8 mouse cellular contexts compared by ENCODE assay signal in genomic region chr12:112130161-112130860, GRCm38 (mm10). TPM values are rescaled to one million over a fixed set of nuclear protein-coding genes. Genes with fewer than 3 reads are reported as not detected.
DNase-seq lines count a peak whose midpoint lies in the region; ATAC-seq and TF ChIP-seq lines count a peak whose summit lies in the region.

No protein-coding gene starts in this region.

- no peaks in the 10 kb centered on the region for H3K9me3 ChIP-seq in liver, embryonic 13.5 days (replicated peaks)

- DNase-seq in adrenal gland, postnatal 14 days: peak; percentile 85
- peak; percentile 66 for DNase-seq in gastrocnemius, adult 2 months
- no peak for DNase-seq in liver, embryonic 13.5 days
- peak; percentile 70 for DNase-seq in naive thymus-derived CD4-positive, alpha-beta T cell, adult 2 months (ENCODE audit: low read depth)
- DNase-seq in thymus, postnatal 0 days (ENCODE audit: low spot score): peak; percentile 21
- DNase-seq in left cerebral cortex, adult 11 months (ENCODE audit: low spot score): no peak

- WGBS in liver, embryonic 13.5 days (ENCODE audit: insufficient replicate concordance): 1% methylated on average over 75 of the region's 79 CpGs

- H3K27ac ChIP-seq in gastrocnemius, adult 2 months: peak overlapping the region; percentile 67
- no peak overlapping the region for H3K27ac ChIP-seq in liver, embryonic 13.5 days

- no peaks in the 10 kb centered on the region for H3K36me3 ChIP-seq in liver, embryonic 13.5 days

- TF ChIP-seq CTCF in gastrocnemius, adult 2 months (IDR thresholded peaks at IDR 0.05): no peak

- peak overlapping the region; percentile 87 for H3K4me3 ChIP-seq in gastrocnemius, adult 2 months
- peak overlapping the region; percentile 66 for H3K4me3 ChIP-seq in liver, embryonic 13.5 days (replicated peaks)

- H3K9ac ChIP-seq in liver, embryonic 13.5 days: peak overlapping the region; percentile 52

- ATAC-seq in CD4-positive, CD25-positive, alpha-beta regulatory T cell, adult 4 months: peak; percentile 85
- peak; percentile 87 for ATAC-seq in inflammation-experienced regulatory T-cells, adult 6 months
- 0 out of 2 replicates have a peak, but pooled peaks have one; percentile 21 for ATAC-seq in liver, embryonic 13.5 days (ENCODE audit: low read depth)

- H3K4me1 ChIP-seq in liver, embryonic 13.5 days (replicated peaks): peaks cover 7% of the 10 kb centered on the region

- H3K4me2 ChIP-seq in liver, embryonic 13.5 days: peak overlapping the region; percentile 75

- H3K27me3 ChIP-seq in liver, embryonic 13.5 days: peaks cover 60% of the 10 kb centered on the region

- intact Hi-C loops in gastrocnemius, adult 2 months (cut with DNase I): no loop called here

RNA-seq across cellular contexts. Expression of gene Kif26a, which starts 15.7 kb away (rescaled TPM):
- polyA plus RNA-seq in CD4-positive, CD25-positive, alpha-beta regulatory T cell, adult 4 months (2017; shearing (Covaris generic)): not detected
- total RNA-seq in adrenal gland, postnatal 14 days (2021): 12.8 and 15.4 TPM in 2 replicates
- total RNA-seq in gastrocnemius, adult 2 months (2021): 1 to 10 TPM; 3.6 to 3.7 TPM
- polyA plus RNA-seq in inflammation-experienced regulatory T-cells, adult 6 months (2017; shearing (Covaris generic)): not detected
- polyA plus RNA-seq in liver, embryonic 13.5 days (2015; fragmentation: Nextera tagmentation; extraction: Ambion mirVana): 0.13 and 0.17 TPM in 2 replicates
- polyA plus RNA-seq in thymus, postnatal 0 days (2015; fragmentation: Nextera tagmentation; extraction: Ambion mirVana): 0.87 and 0.92 TPM in 2 replicates

RNA-seq across cellular contexts. Expression of gene Aspg, which starts 23.8 kb away (rescaled TPM):
- not detected for polyA plus RNA-seq in CD4-positive, CD25-positive, alpha-beta regulatory T cell, adult 4 months (2017; shearing (Covaris generic))
- total RNA-seq in adrenal gland, postnatal 14 days (2021): 40.1 and 40.8 TPM in 2 replicates
- total RNA-seq in gastrocnemius, adult 2 months (2021): not detected
- polyA plus RNA-seq in inflammation-experienced regulatory T-cells, adult 6 months (2017; shearing (Covaris generic)): not detected
- polyA plus RNA-seq in liver, embryonic 13.5 days (2015; fragmentation: Nextera tagmentation; extraction: Ambion mirVana): 0.06 and 0.10 TPM in 2 replicates
- polyA plus RNA-seq in thymus, postnatal 0 days (2015; fragmentation: Nextera tagmentation; extraction: Ambion mirVana): 0.82 and 0.85 TPM in 2 replicates

Comparison
In these comparisons a context has a peak if more than half of its experiments do, and no peak if none do; other contexts are left out.
1. ATAC-seq: peak in every context shown above with its lines; median percentile 87 in inflammation-experienced regulatory T-cells, adult 6 months; 85 in CD4-positive, CD25-positive, alpha-beta regulatory T cell, adult 4 months; 21 in liver, embryonic 13.5 days.
2. DNase-seq: peak in adrenal gland, postnatal 14 days (single experiment), gastrocnemius, adult 2 months (single experiment), naive thymus-derived CD4-positive, alpha-beta T cell, adult 2 months (single experiment) and thymus, postnatal 0 days (single experiment); none in liver, embryonic 13.5 days (single experiment) and left cerebral cortex, adult 11 months (single experiment).